Mouse (Mus musculus): ENCODE data around the gene Il5ra.

The Il5ra gene

DNA sequence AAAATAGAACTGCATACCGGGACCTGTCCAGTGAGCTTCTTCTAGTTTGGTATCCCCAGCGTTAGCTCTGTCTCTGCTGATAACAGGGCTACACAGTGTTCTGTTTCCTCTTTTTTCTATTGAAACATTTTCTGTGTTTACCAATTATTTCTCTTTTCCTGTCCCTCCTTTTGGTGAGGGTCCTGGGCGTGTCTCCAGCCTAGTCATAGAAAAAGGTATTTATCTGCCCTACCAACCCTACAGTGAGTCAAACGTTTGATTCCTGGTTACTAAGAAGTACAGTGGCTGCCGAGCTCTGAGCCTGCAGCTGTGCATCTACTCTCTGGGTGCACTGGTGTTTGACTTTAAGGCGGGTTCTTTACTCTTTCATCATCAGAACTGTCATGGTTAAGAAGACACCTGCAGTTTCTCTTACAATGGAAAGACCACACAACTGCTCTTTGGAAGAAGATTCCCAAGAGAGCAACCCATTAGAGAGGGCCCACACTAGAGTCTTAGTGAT lies at the start of gene Il5ra:
Il5ra (minus strand) TSS at position 151 of the 502 bp plus-strand sequence.
- no peak for DNase-seq (ENCODE audit: low spot score in 2 of 2)

DNA sequence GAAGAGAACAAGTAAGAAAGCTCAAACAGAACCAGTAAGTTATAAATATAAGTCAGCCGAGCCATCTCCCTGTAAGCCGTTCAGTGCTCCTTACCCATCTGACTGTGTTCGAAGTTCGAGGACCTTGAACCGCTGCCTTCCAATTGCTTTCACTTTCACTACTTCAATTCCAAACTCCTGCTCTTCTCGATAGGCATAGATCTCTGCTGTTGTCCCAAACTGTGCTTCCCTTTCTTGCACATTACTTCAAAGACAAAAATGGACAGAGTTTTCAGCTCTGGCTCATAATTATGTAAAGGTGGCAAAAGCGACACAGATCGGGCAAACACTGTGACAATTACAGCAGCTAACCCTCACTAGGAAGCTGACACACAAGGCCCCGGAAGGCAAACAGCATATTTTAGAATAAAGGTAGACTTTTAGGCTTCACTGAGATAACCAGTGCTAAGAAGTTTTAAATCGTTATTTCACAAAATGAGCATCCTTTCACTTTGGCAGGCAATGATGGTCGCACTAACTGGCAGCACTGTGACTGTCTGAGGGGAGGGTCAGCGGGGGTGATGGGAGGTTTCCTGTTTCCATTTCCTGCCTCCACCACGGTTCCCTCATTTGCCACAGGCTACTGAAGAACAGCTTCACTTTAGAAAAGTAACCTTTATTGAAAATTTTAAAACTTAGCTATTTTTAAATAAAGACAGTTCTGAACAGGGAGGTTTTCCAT lies 45.4 kb upstream of the Il5ra start:
- no peak for DNase-seq (ENCODE audit: low spot score in 2 of 2)

DNA sequence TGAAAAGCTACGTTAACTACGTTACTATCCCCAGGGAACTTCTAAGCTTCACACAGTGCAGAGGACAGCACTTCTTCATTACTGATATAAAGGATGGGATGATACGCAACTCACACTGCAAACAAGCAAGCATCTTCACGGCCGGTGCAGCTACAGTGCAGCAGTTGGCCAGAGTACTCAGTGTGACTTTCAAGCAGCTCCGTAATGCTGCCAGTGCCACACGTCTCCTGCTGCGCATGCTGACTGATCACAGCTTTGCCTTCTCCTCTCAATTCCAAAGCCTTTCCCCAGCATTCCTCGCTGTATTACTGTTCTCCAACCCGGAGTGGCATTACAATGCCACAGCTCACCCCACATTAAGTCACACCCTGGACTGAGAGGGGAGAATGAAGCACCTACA lies 44.8 kb upstream of the Il5ra start:
- no peak for DNase-seq (ENCODE audit: low spot score in 2 of 2)

DNA sequence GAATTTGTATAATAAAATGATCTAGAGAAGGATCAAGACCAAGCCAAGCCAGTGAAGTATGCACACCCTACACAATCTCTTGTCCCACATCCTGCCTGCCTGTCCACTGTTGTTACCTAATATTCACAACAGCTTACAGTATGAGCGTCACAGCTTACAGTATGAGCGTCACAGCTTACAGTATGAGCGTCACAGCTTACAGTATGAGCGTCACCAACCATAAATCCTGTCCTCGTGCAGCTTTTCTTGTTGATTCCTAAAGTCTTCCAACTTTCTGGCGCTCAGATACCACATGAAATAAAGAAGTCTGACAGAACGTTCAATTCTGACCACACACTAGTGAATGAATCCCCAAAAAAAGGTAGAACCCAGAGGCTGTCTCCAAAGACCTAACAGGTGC lies 44.3 kb upstream of the Il5ra start:
- no peak for DNase-seq (ENCODE audit: low spot score in 2 of 2)

DNA sequence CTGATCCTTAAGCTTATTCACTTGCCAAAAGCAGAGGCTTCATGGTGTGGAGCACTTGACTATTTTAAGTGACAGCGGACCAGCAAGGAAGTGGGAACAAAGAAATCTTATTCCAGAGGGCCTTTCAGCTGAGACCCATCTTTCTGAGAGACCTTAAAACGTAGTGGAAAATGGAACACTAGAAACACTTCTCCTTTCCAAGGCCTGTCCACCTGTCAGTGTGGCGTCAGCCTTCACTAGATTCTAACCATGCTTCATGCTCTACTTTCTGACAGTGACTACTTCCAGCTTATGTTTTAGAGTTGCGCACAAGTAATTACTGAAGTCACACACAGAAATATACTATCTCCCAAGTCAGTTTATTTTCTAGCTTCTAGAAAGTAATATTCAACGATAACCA lies 43.6 kb upstream of the Il5ra start:
- no peak for DNase-seq (ENCODE audit: low spot score in 2 of 2)

DNA sequence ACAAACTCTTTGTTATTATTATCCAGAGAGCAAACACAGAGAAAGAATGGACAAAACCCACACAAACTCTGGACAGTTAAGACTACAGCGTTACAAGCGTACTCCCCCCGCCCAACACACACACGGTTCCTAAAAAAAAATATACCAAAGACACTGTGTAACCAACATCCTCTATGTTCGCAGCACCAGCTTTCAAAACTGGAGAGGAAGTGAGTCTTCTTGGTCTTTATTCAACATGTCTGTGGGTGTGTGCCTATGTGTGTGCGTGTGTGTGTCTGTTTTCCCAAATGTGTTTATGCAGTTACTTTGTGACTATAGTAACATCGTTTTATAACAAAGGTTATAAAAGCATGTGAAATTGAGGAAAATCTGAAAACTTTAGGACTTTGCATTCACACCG lies 42.6 kb upstream of the Il5ra start:
- DNase-seq (ENCODE audit: low spot score in 2 of 2) = no peak

DNA sequence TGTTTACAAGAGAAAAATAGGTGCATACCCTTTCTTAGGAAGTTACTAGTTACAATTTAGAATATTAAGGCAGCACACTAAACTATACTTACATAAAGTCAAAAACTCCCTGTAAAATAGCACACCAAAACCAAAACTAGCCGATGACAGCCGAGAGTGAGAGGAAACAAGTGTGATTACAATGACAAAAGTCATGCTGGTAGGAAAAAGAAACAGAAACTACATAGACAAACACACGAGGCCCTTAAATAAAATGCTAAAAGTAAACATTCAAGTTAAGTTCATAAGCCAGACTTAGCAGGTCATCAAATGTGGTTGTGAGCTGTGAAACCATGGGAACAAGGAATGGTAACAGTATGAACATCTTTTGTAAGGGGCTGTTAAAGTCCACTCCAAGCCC lies 38.3 kb upstream of the Il5ra start:
- no peak for DNase-seq (ENCODE audit: low spot score in 2 of 2)

DNA sequence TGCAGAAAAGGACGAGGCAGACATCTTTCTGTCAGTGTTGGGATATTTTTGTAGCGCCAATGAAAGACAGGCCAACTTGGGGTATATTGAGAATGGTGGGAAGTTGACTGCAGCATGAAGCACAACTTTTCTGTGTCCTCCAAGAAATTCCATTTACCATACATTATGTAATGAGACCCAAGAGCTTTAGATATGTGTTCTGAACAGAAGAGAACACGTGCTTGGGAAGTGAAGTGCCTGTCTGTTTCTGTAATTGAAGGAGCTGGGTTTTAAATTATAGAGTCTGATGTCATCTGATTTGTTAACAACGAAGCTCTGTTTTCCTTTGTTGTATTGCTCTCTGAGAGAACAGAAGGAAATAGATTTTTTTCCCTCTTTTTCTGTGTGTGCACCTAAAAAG lies 21.2 kb upstream of the Il5ra start:
- DNase-seq (ENCODE audit: low spot score in 2 of 2) = no peak

DNA sequence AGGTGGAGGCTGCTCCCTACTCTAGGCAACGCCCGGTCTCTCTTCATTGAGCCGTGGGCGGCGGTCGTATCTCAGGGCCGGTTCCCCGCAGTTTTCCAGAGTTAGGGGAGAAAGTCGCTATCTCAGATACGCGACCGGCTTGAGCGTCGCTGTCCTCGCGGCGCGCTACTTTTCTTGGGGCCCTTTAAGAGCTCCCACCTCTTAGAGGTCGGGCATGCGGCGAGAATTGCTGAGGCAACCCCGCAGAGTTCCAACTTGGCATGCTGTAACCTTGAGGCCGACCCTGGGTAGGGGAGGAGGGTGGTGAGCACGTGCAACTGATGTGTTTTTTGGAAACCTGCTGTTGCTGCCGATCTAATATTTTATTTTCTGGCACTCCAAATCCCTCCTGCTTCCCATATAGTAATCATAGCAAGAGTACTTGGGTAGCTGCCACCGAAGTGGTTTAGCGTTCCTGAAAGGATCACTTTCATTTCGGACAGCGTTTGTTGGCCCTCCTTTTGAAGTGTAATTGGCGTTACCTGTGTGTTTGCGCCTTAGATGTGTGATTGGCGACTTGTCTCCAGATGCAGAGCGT lies 20.5 kb upstream of the Il5ra start:
- DNase-seq (ENCODE audit: low spot score in 2 of 2) = no peak

DNA sequence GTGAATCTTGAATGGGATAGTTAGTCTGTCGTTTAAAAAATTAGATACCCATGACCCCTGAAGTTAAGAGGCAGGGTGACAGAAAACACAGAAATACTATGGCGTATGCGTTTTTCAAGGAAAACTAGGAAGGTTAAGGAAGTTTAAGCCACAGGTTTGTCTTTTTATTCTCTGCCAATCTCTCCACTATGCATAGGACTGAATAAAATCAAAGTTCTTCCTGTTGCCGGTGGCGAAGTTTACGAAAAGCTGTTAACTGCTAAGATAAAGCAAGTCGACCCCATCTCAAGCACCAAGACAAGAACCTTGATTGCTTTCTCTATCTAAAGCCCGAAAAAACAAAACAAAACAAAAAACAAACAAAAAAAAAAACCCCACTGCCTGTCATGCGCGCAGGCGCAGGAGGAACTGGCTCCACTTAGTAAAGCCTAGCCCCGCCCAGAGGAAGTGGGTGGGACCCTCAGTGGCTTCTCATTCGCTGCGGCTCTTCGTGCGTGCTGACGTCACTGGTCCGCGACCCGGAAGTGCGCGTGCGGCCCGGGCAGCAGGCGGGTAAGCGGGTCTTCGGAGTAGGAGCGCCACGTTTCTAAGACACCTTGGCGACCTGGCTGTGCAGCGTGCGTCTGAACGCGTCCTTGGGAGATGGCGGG lies 19.9 kb upstream of the Il5ra start, which contains the start of gene Trnt1:
Trnt1 (plus strand) TSS at position 481 of the 650 bp plus-strand sequence.
- peak; percentile 96 to 97 for DNase-seq (ENCODE audit: low spot score in 2 of 2)

DNA sequence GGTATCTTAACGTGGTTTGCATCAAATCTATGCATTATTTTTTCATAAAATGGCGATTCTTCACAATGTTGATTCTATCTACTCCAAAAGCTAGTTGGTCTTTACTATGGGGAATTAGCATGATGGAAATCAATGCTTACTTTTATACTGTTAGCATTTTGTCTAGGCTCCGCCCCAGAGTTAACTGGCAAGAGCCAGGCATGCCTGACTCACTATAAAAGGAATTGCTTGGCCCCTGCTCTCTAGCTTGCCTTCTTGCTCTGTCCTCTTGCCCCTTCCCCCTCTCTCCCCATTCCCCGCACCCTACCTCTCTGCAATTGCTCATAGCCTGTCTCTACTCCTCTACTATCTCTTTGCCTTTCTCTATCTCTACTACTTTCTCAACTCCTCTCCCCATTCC lies 17.9 kb upstream of the Il5ra start:
- no peak for DNase-seq (ENCODE audit: low spot score in 2 of 2)

DNA sequence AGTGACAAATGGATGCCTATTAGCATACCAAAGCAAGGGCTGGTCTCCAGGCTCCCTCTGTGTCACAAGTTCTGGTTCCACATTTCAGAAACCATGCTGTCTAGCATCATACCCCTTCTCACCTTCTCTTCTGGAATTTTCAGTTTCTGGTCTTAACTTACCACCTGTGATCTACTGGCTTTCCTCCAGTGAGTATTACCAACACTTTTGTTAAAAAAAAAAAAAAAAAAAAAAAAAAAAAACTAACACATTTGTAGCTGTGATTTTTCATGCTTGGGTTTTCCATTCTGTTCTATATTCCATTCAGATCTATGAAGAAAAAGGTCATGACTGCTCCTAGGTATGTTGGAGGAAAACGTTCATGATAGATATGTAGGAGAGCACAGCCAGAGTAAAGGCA lies 17.1 kb upstream of the Il5ra start:
- DNase-seq (ENCODE audit: low spot score in 2 of 2) = no peak

DNA sequence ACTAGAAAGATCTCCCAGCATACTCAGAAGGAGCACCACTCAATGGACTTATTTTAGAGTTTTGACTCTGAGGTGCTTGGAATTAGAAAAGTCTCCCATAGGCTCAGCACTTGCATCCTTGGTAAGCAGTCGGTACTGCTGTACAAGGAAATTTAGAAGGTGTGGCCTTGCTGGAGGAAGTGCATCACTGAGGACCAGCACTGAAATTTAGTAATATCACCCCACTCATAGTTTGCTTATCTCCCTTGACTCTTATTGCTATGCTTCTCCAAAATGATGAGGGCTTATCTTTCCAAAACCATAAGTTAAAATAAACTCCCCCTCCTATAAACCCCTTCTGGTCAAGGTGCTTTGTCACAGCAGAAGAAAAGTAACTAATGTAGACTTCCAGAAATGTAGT lies 12.6 kb upstream of the Il5ra start:
- no peak for DNase-seq (ENCODE audit: low spot score in 2 of 2)

DNA sequence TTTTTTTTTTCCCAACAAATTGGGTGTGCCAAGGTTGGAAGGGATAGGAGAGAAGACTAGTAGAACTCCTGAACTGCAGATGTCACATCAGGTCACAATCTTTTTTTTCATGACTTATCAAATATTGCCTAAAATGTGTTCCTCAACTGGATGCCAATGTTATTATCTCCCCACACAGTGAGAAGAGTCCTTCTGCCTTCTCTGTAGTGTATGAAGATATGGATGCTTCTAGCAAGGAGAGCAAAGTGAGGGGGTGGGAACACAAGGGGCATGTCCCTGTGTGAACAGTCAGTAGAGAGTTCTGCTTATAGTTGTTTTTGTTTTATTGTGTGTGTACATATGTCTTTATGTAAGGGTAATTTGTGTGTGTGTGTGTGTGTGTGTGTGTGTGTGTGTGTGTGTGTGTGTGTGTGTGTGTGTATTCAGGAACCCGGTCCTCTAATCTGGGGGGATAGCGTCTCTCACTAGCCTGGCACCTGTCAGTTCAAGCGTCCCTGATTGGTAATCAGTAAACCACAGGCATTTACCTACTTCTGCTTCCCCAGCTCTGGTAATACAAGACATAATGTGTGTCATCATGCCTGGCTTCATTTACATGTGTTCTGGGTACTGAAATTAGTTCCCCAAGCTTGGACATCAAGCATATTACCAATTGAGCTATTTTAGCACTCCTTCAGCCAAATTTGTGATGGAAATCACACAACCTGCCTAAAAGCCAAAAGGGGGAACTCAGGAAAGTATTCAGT lies 11.8 kb upstream of the Il5ra start:
- DNase-seq (ENCODE audit: low spot score in 2 of 2) = no peak

DNA sequence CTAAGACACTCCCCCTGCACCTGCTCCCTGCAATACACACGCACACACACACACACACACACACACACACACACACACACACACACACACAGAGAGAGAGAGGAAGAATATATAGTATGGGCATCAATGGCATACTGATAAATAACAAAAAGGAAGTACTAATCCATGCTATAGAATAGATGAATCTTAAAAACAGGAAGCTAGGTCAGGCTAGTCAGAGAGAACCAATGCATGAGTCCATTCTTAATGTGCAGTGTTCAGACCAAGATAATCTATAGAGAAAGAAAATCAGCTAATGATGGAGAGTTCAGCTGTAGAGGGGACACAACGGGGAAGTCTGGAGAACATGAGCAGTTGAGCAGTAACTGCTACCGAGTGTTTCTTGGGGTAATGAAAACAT lies 9.5 kb upstream of the Il5ra start:
- no peak for DNase-seq (ENCODE audit: low spot score in 2 of 2)

DNA sequence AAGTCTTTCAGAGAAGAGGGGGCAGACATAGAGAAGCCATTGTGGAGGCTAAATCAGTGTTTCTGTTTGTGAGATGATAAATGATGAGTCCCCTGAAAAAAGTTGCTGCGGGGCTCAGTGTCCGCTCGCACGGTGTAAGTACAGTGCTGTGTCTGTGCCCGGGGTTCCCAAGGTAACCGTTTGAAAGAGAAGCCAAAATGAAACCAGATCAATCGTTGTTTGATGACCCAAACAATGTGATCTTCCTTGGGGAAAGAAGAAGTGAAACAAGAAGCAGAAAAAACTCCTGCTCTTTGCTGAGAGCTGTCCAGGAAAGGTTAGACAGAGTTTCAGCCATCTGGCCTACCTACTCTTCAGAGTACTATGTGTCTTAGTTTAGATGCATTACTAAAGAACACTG lies 1.5 kb upstream of the Il5ra start:
- DNase-seq (ENCODE audit: low spot score in 2 of 2) = no peak

DNA sequence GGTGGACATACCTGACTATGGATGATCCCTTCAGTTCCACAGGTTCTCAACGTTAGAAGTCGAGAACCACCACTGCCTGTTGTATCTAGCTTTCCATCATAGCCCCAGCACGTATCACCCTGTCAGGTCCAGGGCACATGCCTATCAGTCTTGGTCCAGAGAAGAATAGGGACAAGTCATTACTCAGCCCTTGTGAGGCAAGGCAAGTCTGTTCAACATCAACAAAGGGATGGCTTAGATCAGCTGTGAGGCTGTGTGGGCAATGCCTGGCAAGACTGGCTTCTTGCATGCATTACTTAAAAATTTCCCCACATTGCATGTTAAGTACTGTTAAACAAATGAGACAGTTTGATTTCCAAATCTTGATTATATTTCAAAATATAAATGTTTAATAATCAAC lies 1.0 kb downstream of the Il5ra start:
- no peak for DNase-seq (ENCODE audit: low spot score in 2 of 2)

DNA sequence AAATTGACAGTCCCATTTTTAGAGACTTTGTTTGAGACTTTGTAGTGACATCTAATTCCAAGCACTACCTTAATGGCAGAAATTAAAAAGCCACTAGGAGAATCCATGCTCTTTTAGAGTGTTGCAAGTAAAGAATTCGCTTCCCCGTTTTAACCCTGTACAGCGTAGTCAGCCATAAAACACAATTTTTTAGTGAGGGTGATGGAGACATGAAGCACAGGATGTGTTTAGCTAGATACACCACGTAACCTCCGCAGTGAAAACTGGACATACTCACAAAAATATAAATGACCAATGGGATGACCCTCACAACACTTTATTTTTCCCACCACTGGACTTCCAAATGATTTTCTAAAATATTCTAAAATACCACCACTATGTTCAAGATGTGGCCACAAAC lies 1.6 kb downstream of the Il5ra start:
- DNase-seq (ENCODE audit: low spot score in 2 of 2) = no peak

DNA sequence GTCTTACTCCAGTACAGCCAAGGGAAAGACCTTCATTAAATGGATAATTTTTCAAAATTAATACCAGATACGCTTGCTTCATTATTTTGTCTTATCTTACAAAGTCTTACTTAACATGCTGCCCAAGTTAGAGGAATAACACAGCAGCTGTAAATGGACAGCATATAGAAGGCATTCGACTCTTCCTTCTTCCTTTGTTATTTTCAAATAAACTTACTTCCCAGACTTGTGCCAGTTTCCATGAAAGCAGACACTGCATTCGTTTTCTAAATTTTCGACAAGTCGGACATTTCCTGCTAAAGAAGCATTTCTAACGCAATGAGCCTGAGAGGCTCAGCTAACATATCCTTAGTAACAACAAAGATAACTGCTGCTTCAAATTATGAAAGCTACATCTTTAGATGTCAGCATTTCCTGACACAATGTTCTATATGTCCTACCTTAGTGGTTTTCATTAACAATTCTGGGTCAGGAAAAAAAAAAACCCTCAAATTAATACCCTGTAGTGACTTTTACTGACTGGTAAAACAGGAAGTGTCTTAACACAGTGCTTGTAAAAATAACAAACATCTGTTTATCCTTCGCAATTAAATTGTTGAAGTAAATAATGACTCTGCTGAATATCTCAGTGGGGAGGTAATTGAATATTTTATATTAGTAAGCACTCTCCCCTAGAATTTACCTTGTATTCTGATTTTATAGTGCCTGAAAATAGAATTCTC lies 3.0 kb downstream of the Il5ra start:
- DNase-seq (ENCODE audit: low spot score in 2 of 2) = no peak

DNA sequence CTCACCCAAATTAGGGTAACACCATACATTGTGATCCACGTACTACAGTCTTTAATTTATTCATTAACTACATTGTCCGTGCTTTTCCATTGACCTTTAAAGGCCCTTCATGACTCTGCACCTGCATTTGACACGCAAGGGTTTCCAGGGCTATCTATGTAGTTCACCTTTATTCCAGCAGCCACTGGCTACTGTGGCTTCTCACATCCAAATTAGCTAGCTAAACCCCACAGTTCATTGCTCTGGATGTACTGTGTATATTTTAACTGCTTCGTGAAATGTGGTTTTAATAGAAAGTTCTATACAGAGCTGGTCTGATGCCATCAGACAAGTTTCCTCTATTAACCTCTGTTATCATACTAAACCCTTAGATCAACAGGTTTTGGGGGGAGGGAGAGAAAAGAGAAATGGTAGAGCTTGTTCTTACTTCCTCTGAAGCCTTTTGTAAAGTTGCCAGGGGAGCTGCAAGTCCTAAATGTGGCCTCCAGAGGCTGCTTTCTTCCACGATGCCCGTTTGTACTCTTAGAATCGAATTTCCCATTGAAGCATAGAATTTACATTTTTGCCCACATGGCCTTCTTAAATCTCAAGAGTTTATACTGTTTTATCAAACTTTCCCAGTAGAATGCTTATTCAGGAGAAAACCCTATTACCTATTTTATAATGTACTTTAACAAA lies 5.1 kb downstream of the Il5ra start:
- DNase-seq (ENCODE audit: low spot score in 2 of 2) = no peak

DNA sequence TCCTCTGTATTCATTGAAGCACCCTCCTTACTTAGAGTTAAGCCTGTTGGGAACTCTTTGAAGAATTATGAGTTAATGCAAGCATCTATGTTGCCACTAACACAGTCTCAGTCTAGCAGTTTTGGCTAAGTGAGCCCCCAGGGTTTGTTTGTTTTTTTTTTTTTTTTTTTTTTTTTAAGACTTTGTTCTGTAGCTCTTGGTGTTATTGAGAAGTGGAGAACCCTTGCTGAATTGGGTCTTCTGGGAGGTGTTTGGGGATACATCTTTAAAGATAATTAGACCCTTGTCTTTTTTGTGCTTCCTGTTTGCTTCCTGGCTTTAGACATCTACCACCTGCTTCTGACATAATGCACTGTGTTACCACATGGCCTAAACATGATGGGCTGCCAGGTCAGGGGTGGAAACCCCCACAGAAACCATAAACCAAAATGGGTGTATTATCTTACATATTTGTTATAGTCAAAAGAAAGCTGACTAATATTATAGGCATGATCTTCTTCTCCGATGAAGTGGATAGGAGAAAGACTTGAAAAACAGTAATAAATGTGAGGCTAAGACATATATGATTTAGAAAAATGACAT lies 8.5 kb downstream of the Il5ra start:
- DNase-seq (ENCODE audit: low spot score in 2 of 2) = no peak

All from spleen, postnatal 4 days (tissue).